Mouse (Mus musculus) bone marrow macrophage, adult 2 months (primary cell): ENCODE results near the gene Vmn1r167. TPM values are rescaled to one million over a fixed set of nuclear protein-coding genes. Genes with fewer than 3 reads are reported as not detected.
"Not testable (repeated sequence)": the region's sequence is repeated elsewhere in the genome, so short reads cannot be mapped to it uniquely, and the experiment has no call there.

Experiments used
- H3K27ac ChIP-seq: 2 replicates; pipeline ENCODE4 v1.5.1; 2012; ENCODE audit warnings: low read depth, low read length; ENCODE audit not compliant: insufficient read depth
- H3K4me1 ChIP-seq: 2 replicates; pipeline ENCODE4 v1.6.1; 2012; ENCODE audit warnings: low read length; ENCODE audit not compliant: control insufficient read depth, insufficient read depth
- H3K4me3 ChIP-seq: 2 replicates; pipeline ENCODE4 v1.5.1; 2012; ENCODE audit warnings: mild to moderate bottlenecking, low read length, moderate library complexity; ENCODE audit not compliant: insufficient read depth
- polyA plus RNA-seq: library from polyadenylated mRNA; stranded (reverse); fragments of >200 nt; gene quantifications from 2 replicates; pipeline ENCODE4 v1.2.4, GENCODE M21; 2012; ENCODE audit not compliant: missing spikeins, insufficient read depth, insufficient read length

Vmn1r167 gene
- polyA plus RNA-seq, result not detected in 2 replicates

- H3K27ac ChIP-seq, result not testable (repeated sequence)
Observed at GRCm38 (mm10) chr7:23507106-23507505, at the start of gene Vmn1r167. TSS of gene Vmn1r167 (minus strand) at chr7:23507206.

GRCm38 (mm10) chr7:23539432-23539831 lies 32.4 kb upstream of the Vmn1r167 start, which contains the start of gene Vmn1r168:
TSS of gene Vmn1r168 (plus strand) at chr7:23539732.
- H3K4me3 ChIP-seq, H3K4me1 ChIP-seq, H3K27ac ChIP-seq: not testable (repeated sequence)

More at GRCm38 (mm10) chr7:23507106-23507505, at the start of gene Vmn1r167:
- H3K4me1 ChIP-seq, H3K4me3 ChIP-seq: not testable (repeated sequence)

- not testable (repeated sequence) for H3K4me3 ChIP-seq, H3K27ac ChIP-seq, H3K4me1 ChIP-seq
Observed at GRCm38 (mm10) chr7:23472886-23473285, 34.1 kb downstream of the Vmn1r167 start.

- H3K27ac ChIP-seq, H3K4me3 ChIP-seq, H3K4me1 ChIP-seq: not testable (repeated sequence)
Observed at GRCm38 (mm10) chr7:23470832-23471231, 36.2 kb downstream of the Vmn1r167 start.

DNA sequence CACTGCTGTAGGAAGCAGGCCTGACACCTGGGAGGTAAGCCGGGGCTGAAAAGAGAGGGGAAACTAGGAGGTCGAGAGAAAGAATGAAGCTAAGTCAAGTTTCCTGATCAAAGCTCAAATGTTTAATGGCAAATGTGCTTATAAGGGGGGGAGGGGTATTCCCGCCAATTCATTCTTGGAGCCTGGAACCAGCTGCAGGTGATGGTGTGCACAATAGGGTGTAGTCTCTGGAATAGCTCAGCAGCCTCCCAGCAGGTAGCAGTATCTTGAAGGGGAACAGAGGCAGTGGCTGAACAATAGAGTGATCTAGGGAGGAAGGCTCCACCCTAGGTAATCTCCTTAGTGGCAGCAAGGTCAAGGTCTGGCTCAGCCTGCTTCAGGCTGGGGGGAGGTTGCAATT lies 36.8 kb downstream of the Vmn1r167 start:
- H3K4me3 ChIP-seq, H3K4me1 ChIP-seq, H3K27ac ChIP-seq: not testable (repeated sequence)

Other genes starting within 250 kb of the Vmn1r167 start
- not detected in 2 replicates for gene Gm6902, start 228.3 kb downstream of the Vmn1r167 start, polyA plus RNA-seq
- not detected in 2 replicates for gene Nlrp4e, start 206.0 kb downstream of the Vmn1r167 start, polyA plus RNA-seq
- gene Nlrp5, start 121.3 kb downstream of the Vmn1r167 start, polyA plus RNA-seq, result not detected in 2 replicates
- gene Vmn1r168, start 32.5 kb upstream of the Vmn1r167 start, polyA plus RNA-seq, result not detected in 2 replicates
- not detected in 2 replicates for gene Vmn1r169, start 68.3 kb upstream of the Vmn1r167 start, polyA plus RNA-seq
- gene Vmn1r170, start 99.0 kb upstream of the Vmn1r167 start, polyA plus RNA-seq, result not detected in 2 replicates
- not detected in 2 replicates for gene Vmn1r171, start 123.5 kb upstream of the Vmn1r167 start, polyA plus RNA-seq
- gene Vmn1r172, start 151.1 kb upstream of the Vmn1r167 start, polyA plus RNA-seq, result not detected in 2 replicates
- not detected in 2 replicates for gene Vmn1r173, start 193.5 kb upstream of the Vmn1r167 start, polyA plus RNA-seq
- gene Vmn1r174, start 245.1 kb upstream of the Vmn1r167 start, polyA plus RNA-seq, result 0.09 TPM in 1 of 2 replicates, not detected in the other